Mouse (Mus musculus) hindbrain, embryonic 10.5 days (tissue): ENCODE measurements at regions not wholly inside any gene's neighbourhood (a gene's known extent, or its start where the extent isn't known, plus 50 kb on each side); places are given as distances from the start of the nearest gene placed in this dataset.

Experiments used
- DNase-seq: peaks from one replicate; pipeline ENCODE4 v3.0.0-alpha.2; 2017; ENCODE audit warnings: low spot score
- H3K27ac ChIP-seq: fragments of 300-500 bp; sonication (generic); 2 replicates; pipeline ENCODE4 v1.5.1; 2016; ENCODE audit warnings: mild to moderate bottlenecking, moderate library complexity
- H3K27me3 ChIP-seq: fragments of 300-500 bp; sonication (generic); 2 replicates; pipeline ENCODE4 v1.6.1; 2016; ENCODE audit warnings: mild to moderate bottlenecking; ENCODE audit not compliant: poor library complexity, insufficient read depth, severe bottlenecking
- H3K36me3 ChIP-seq: fragments of 300-500 bp; sonication (generic); 2 replicates; pipeline ENCODE4 v1.6.1; 2016; ENCODE audit warnings: mild to moderate bottlenecking, moderate library complexity
- H3K4me1 ChIP-seq: fragments of 300-500 bp; sonication (generic); replicated peaks from 2 replicates; pipeline ENCODE4 v1.6.1; 2016; ENCODE audit warnings: mild to moderate bottlenecking
- H3K4me3 ChIP-seq: fragments of 300-500 bp; sonication (generic); 2 replicates; pipeline ENCODE4 v1.5.1; 2016; ENCODE audit warnings: mild to moderate bottlenecking, moderate library complexity
- H3K9me3 ChIP-seq: fragments of 300-500 bp; sonication (generic); 2 replicates; pipeline ENCODE4 v1.6.1; 2016; ENCODE audit warnings: mild to moderate bottlenecking, moderate library complexity
- WGBS: fragments of 180-500 bp; shearing (Covaris S2); methylation state at CpG from one replicate; pipeline ENCODE4 v1.1.7; 2016; 5-methylcytosine and 5-hydroxymethylcytosine counted together

DNA sequence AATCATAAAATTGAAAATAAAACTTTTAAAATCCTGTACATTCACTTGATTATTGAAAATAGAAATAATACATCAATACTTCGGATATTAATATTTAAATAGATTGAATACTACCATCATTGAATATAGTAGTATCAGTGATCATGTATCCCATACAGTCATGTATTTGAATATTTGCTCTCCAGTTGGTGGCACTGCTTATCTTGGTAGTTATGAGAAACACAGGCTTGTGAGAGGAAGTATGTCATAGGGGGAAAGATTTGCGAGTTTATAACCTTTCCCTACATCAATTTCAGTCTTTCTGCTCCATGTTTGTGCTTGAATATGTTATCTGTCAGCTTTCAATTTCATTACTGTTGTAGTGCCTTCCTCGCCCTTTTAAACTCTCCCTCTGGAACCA is 828.6 kb downstream of the Stpg2 start:
- no peak for DNase-seq
- Histone ChIP-seq H3K27me3 (no peaks in the 10 kb centered on the region), H3K4me1 (peaks cover 9% of the 10 kb centered on the region; the same call in 1 of the 2 replicates), H3K9me3 (no peaks in the 10 kb centered on the region), H3K4me3 (no peak overlapping the region), H3K36me3 (no peaks in the 10 kb centered on the region), H3K27ac (no peak overlapping the region)
- 88% methylated on average over 3 of the region's 3 CpGs for WGBS

DNA sequence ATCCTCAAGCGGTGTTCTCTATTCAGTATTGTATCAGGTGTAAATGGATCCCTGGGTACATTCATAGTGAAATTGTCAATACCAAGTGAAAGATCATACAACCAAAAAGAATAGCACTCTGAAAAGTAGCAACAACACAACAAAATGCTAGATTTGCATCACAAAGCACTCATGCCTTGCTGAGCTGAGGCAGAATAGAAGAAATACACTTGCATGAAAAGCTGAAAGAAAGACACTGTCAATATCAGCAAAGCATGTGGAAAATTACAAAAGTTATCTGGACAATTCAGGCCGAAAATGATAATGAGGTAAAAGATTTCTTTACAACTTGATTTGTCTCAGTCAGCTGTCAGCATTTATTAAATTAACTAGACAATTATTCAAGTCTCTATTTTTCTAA is 829.6 kb downstream of the Stpg2 start:
- H3K4me1 ChIP-seq: peaks cover 9% of the 10 kb centered on the region; the same call in 1 of the 2 replicates
- no peak overlapping the region for H3K4me3 ChIP-seq
- no peak overlapping the region for H3K27ac ChIP-seq
- no peaks in the 10 kb centered on the region for H3K27me3 ChIP-seq
- H3K36me3 ChIP-seq: no peaks in the 10 kb centered on the region
- no peak for DNase-seq
- no peaks in the 10 kb centered on the region for H3K9me3 ChIP-seq
- 41% methylated on average over 2 of the region's 2 CpGs for WGBS

DNA sequence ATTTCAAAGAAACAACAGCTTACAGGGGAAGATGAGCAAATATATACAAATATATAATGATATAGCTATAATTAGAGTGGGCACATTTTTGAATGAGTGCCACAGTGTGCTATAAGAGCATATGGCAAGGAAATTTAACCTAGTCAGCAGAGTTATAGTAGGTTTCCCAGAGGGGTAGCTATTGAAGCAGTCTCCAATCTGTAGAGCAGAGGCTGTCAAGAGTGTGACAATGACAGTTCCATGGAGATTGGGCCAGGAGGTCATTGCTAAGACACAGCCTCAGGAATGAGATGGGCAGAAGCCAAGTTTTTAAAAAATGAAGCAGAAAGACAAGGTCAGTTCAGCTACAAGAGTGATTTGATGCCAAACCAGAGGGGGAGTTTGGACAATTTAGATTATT is 839.4 kb downstream of the Stpg2 start:
- Histone ChIP-seq H3K27me3 (no peaks in the 10 kb centered on the region), H3K36me3 (no peaks in the 10 kb centered on the region), H3K9me3 (no peaks in the 10 kb centered on the region), H3K4me3 (no peak overlapping the region), H3K27ac (no peak overlapping the region), H3K4me1 (no peaks in the 10 kb centered on the region)
- DNase-seq: no peak

DNA sequence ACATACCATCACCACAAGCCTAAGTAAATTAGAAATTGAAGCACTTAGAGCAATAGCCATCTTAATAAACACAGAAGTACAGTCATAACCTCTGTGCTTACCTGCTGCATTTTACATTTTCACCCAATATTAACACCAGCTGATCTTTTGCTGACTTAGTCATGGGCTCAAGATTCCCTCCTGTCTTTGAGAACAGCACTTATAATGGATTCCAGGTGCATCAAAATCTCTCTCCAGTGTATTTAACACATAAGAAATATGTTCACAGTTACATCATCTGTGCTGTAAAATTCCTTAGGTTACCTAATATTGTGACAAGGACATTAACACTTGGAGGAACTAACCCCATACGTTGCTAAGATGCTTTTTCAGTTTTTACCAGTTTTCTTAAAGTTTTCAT is 849.1 kb downstream of the Stpg2 start:
- 75% methylated on average over 1 of the region's 1 CpGs for WGBS
- no peak overlapping the region for H3K4me3 ChIP-seq
- no peaks in the 10 kb centered on the region for H3K9me3 ChIP-seq
- H3K4me1 ChIP-seq: peaks cover 7% of the 10 kb centered on the region; the same call in 1 of the 2 replicates
- no peaks in the 10 kb centered on the region for H3K27me3 ChIP-seq
- H3K36me3 ChIP-seq: no peaks in the 10 kb centered on the region
- no peak for DNase-seq
- no peak overlapping the region for H3K27ac ChIP-seq

DNA sequence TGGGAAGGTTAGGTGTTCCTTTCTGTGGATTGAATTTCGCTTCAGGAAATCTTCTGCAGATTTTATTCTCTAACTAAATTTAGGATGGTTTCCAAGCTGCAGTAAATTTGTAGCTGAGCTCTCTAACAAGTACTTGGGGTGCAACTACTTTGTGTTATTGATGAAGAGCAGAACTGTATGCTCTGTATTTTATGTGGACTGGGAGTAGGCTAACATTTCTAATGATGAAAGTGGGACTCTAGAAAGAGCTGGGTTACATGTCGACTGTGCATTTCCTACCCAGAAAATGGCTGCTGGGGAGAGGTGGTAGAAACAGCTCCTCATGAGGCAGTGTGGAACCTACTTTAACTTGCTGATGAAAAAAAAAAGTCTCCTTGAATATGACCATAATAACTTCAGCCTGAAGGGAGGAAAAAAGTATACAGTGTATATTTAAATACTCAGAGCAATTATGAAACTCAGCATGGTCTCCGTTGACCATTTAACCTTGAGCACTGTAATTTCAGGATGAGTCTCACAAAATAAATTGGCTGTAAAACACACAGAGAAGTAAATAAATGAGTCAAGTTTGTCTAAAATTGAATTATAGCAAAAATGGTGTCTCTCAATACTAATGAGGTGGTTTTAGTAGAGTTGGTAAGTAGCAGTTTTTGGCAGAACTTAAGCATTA is 852.6 kb downstream of the Stpg2 start:
- no peaks in the 10 kb centered on the region for H3K4me1 ChIP-seq
- no peak overlapping the region for H3K4me3 ChIP-seq
- no peaks in the 10 kb centered on the region for H3K27me3 ChIP-seq
- H3K27ac ChIP-seq: no peak overlapping the region
- WGBS: 89% methylated on average over 3 of the region's 3 CpGs
- DNase-seq: no peak
- no peaks in the 10 kb centered on the region for H3K36me3 ChIP-seq
- no peaks in the 10 kb centered on the region for H3K9me3 ChIP-seq

DNA sequence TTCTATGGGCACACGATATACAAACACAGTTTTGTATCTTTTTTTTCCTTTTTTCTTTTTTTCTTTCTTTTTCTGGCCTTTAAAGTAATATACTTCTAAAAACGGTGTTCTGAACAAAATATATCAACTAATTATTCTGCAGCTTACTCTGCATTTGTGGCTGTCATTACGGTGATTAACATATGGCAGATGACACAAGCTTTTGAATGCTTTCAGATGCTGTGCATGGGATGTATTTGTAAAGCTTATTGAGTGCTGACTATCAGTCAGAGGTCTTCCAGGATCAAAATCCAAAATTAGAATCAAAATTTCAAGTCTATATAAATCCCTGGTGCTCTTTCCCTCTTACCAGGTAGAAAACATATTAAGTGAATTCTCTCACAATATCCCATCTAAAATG is 853.6 kb downstream of the Stpg2 start:
- no peaks in the 10 kb centered on the region for H3K4me1 ChIP-seq
- DNase-seq: no peak
- no peak overlapping the region for H3K4me3 ChIP-seq
- H3K27me3 ChIP-seq: no peaks in the 10 kb centered on the region
- no peak overlapping the region for H3K27ac ChIP-seq
- 88% methylated on average over 3 of the region's 3 CpGs for WGBS
- no peaks in the 10 kb centered on the region for H3K9me3 ChIP-seq
- H3K36me3 ChIP-seq: no peaks in the 10 kb centered on the region

DNA sequence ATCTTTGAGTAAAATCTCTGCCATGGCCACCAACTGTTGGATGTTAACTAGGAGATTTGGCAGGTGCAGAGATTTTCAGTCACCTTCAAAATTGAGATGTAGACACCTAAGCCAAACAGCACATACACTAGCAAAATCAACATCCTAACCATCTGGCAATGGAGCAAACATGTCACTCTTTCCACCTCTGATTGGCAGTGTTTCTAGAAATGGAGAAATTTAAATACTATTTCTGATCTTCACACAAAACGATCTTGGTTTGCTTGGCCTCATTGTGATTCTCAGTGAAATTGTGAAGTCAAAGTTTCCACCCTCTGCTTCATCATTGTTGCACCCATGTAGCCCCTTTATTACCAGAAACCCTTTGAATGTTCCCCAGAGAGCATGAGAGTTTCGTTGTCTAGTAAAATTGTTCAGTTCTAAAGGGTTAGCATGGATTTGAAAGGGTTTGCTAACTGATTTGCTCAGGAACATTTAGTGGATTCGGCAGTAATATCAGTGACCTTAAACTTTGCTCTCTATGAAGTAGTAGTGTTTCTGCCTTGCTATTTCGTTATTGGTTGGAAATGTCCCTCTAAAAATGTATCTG is 854.1 kb downstream of the Stpg2 start:
- Histone ChIP-seq H3K36me3 (no peaks in the 10 kb centered on the region), H3K4me1 (no peaks in the 10 kb centered on the region), H3K27ac (no peak overlapping the region), H3K9me3 (no peaks in the 10 kb centered on the region), H3K27me3 (no peaks in the 10 kb centered on the region), H3K4me3 (no peak overlapping the region)
- DNase-seq: no peak
- 86% methylated on average over 4 of the region's 4 CpGs for WGBS

DNA sequence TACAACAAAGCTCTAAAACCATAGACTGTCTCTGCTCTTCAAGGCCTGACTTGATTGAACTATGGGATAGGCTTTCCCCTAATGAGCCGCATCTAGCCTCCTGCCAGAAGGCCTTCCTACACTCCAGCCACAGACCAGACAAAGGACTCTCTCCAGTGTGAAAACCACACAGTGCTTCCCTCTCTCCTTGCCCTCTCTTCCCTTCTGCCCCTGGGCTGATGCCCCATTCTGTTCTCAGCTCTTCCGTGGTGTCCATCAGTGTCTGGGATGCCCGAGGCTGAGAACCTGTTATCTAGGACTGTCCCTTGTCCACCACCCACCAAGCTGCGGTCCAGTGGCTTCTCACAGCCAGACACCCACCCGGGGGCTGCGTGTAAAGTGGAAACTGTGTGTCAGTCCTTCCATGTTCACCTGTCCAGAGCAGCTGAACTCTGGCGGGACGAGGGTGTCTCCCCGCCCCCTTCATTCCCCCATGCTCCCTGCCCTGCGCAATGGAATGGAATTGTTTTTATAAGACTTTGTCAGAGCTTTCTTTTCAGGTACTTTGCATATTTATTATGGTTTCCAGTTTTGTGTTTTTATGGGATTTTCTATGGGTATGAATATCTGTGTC is 856.4 kb downstream of the Stpg2 start:
- 93% methylated on average over 10 of the region's 10 CpGs for WGBS
- H3K9me3 ChIP-seq: no peaks in the 10 kb centered on the region
- no peaks in the 10 kb centered on the region for H3K36me3 ChIP-seq
- DNase-seq: no peak
- no peak overlapping the region for H3K4me3 ChIP-seq
- no peak overlapping the region for H3K27ac ChIP-seq
- no peaks in the 10 kb centered on the region for H3K27me3 ChIP-seq
- no peaks in the 10 kb centered on the region for H3K4me1 ChIP-seq

DNA sequence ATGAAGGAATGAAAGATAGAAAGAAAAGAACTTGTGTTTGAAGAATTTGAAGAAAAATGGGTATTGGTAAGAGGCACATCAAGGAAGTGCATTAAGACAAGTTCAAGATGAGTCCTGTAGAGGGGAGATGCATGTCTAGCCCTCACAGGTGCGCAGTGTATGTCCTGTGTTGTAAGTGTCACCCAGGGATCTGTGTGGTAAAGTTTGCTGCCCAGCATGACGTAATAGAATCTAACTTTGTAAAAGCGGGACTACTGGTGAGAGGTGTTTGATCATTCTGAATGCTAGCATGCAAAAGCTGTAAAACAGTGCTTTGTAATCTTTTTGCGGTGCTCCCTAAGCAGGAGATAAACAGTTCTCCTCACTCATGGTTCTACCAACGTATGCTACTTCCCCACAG is 857.4 kb downstream of the Stpg2 start:
- H3K4me1 ChIP-seq: no peaks in the 10 kb centered on the region
- H3K36me3 ChIP-seq: no peaks in the 10 kb centered on the region
- H3K4me3 ChIP-seq: no peak overlapping the region
- DNase-seq: no peak
- no peak overlapping the region for H3K27ac ChIP-seq
- no peaks in the 10 kb centered on the region for H3K9me3 ChIP-seq
- no peaks in the 10 kb centered on the region for H3K27me3 ChIP-seq
- 90% methylated on average over 5 of the region's 5 CpGs for WGBS

DNA sequence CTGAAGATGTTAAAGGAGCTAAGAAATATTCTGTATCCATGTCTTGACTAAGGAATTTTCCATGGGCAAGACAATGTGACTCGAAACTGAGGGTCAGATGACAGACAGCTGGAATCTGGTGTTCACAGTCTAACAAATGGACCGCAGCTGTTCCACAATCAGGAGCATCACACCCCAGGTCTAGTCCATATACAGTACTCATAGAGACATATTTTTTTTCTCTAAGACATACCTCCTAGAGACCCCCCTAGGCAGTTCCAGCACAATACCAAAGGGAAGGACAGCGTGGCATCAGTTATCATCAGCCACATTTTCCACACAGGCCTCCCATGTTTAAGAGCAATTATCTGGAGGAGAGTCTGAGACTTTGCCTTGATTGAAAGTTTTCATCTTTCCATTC is 878.8 kb downstream of the Stpg2 start:
- 89% methylated on average over 3 of the region's 3 CpGs for WGBS
- Histone ChIP-seq H3K27me3 (no peaks in the 10 kb centered on the region), H3K36me3 (no peaks in the 10 kb centered on the region), H3K27ac (no peak overlapping the region), H3K9me3 (no peaks in the 10 kb centered on the region), H3K4me3 (no peak overlapping the region), H3K4me1 (no peaks in the 10 kb centered on the region)
- DNase-seq: no peak

DNA sequence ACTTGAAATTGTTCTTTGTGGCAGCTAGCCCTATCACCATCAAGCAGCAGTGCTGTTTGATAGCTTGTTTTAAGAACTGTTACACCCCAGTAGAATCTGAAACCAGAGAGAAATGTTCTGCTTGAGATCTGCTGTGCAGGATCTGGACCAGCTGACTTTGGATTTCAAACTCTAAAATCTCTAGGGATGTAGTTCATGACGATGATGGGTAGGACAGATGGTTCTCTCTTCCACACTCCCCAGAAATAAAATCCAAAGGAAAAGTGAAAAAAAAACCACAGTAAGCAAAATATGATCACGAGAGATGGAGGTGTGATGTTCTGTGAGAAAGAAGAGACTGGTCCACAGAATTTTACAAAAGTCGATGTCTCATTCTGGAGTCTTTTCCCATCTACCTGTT is 879.9 kb downstream of the Stpg2 start:
- WGBS: 89% methylated on average over 3 of the region's 3 CpGs
- H3K27ac ChIP-seq: no peak overlapping the region
- H3K4me1 ChIP-seq: no peaks in the 10 kb centered on the region
- no peaks in the 10 kb centered on the region for H3K27me3 ChIP-seq
- H3K36me3 ChIP-seq: no peaks in the 10 kb centered on the region
- H3K9me3 ChIP-seq: no peaks in the 10 kb centered on the region
- no peak overlapping the region for H3K4me3 ChIP-seq
- DNase-seq: no peak

DNA sequence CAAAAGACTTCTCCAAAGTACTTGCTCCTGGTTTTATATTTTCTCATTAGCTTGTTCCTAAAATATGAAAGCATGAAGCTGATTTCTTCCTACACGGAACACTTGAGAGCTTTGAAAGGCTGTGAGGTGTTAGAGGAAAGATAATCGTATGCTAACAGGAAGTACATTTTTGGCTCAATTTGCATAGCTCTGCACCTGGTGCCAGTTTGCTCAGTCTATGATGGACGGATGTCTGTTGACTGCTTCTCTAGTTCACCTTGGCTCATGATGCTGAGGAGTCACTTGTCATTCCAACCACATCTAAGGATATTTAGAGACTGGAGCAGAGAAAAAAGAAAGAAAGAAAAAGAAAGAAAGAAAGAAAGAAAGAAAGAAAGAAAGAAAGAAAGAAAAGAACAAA is 882.5 kb downstream of the Stpg2 start:
- H3K36me3 ChIP-seq: no peaks in the 10 kb centered on the region
- H3K27ac ChIP-seq: no peak overlapping the region
- no peaks in the 10 kb centered on the region for H3K9me3 ChIP-seq
- no peak for DNase-seq
- no peak overlapping the region for H3K4me3 ChIP-seq
- H3K4me1 ChIP-seq: no peaks in the 10 kb centered on the region
- WGBS: 89% methylated on average over 3 of the region's 3 CpGs
- H3K27me3 ChIP-seq: no peaks in the 10 kb centered on the region

DNA sequence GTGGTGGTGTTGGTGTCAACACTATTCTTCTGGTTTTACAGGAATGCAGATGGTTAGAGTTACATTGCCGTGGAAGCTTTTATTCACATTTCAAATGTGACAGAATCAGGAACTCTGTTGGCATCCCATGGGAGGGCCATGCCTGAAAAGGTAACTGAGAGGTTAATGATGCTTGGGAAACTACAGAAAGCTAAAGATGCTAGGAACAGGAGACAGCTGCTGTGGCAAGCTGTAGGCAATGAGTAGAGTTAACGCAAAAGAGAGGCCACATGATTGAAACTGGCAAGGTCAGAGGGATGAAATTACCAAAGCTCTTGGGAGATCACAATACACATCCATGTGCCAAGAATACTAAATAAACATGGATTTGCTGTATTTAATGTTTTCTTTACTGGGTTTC is 886.4 kb downstream of the Stpg2 start:
- WGBS: 66% methylated on average over 2 of the region's 2 CpGs
- H3K4me3 ChIP-seq: no peak overlapping the region
- no peaks in the 10 kb centered on the region for H3K27me3 ChIP-seq
- H3K9me3 ChIP-seq: no peaks in the 10 kb centered on the region
- no peaks in the 10 kb centered on the region for H3K4me1 ChIP-seq
- no peaks in the 10 kb centered on the region for H3K36me3 ChIP-seq
- H3K27ac ChIP-seq: no peak overlapping the region
- no peak for DNase-seq
